Mouse (Mus musculus) retina, postnatal 7 days (tissue): ENCODE data around the gene Gm20388.

Source experiments
- DNase-seq: peaks from one replicate; pipeline ENCODE4 v3.0.0-alpha.2; 2012; ENCODE audit warnings: low read depth, low spot score

The Gm20388 gene

GRCm38 (mm10) chr8:124274441-124275120 lies 4363.9 kb downstream of the Gm20388 start:
- no peak for DNase-seq

DNA sequence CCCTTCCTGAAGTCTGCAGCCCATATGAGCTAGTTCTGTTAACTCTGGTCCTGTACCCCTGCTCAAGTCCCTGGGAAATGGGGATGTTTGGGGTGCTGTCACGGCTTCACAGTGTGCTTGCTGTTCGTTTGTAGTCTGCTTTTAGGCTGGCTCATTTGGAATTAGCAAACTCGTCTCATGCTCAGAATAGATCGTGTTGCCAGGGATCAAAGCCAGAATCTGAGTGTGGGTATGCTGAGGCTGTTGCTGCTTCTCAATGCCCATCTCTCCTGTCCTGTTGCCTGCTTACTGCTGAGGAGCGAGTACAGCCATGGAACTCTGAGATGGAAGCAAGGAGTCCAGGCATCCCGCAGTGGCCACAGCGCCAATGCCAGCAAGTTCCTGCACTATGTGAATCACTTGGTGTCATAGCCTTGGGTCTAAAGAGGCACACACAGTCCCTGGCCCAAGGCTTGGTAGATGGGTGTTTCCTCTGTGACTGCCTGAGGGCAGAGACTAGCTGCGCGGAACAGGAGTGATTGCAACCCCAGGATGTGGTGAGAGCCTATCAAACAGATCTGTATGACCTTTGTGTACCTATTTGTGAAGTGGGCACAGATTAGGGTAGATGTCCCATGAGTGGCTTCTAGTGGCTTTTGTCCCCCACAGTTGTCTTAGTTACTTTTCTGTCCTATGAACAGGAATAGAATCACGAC lies 4364.9 kb downstream of the Gm20388 start:
- DNase-seq = no peak

DNA sequence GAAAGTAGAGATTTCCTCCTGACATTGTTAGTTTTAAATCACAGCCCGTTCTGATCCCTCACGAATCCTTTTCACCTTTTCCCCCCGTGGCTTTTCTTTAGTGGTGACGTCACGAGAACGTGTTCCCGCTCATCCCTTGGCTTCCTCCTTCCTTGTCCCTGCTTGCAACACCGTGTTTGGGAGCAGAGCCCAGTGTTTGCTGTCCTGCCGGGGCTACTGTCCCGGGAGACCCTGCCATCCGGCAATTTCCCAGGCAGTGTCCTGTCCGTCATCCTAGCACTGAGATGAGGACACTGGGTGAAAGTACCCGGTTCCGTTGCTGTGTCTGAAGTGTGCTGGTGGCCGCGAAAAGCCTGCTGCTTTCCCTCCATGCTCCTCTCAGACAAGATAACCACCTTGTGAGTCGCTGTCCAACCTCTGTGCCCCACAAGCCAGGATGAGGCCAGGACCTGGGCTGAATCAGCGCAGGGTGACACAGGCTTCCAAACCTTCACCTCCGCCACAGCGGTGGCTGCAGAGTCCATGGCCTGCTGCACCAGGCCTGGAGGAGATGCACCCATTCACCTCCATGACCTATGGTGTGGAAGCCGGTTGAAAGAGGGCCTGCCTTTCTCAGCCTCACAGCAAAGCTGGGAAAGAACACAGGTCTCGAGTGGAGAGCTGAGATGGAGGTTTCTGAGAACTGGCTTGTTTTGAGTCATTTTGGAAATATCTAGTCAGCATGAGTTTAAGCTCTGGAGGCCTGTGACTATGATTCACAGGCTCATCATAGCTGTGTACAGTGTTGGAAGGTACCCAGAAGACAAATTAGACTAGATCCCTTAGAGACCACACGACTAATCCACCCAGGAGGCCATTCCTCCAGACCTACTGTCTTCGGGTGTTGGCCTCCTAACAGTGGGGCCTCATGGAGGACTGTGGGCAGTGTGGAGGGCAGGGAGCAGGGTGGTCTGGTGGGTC lies 4367.6 kb downstream of the Gm20388 start:
- no peak for DNase-seq

GRCm38 (mm10) chr8:124278956-124279689 lies 4368.5 kb downstream of the Gm20388 start:
- no peak for DNase-seq

GRCm38 (mm10) chr8:124279690-124279985 lies 4369.0 kb downstream of the Gm20388 start:
- no peak for DNase-seq

- DNase-seq = no peak
Observed at GRCm38 (mm10) chr8:124281700-124282541, 4371.3 kb downstream of the Gm20388 start.

- no peak for DNase-seq
Observed at GRCm38 (mm10) chr8:124282878-124283630, 4372.4 kb downstream of the Gm20388 start.

DNA sequence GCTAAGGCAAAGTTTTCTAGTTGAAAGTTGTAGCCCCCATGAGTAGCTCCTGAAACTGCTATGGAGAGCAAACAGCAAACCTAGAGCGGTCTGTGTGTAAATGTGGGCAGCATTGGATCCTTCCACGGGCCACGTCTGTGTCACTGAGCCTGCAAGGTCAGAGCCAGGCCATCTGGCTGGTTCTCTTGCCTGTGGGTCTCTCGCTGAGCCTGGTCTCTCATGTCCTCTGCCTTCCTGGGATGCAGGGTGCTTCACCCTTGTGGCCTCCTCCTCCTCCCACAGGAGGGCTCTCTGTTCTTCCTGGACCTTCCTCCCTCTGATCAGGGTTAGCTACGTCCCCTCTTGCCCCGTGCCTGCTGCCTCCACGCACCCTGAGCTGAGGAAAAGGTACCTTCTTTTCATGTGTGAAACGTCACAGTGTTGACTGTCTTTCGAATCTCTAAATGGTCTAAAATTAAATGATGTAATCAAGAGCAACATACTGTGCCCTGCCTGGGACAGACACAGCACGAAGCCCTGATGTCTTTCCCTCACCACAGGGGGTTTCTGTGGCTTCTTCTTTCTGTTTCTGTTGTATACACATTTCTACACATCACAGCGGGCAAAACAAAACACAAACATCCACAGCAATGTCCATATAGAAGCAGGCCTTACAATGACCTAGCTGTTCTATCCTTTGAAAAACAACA lies 4373.1 kb downstream of the Gm20388 start:
- DNase-seq = no peak

GRCm38 (mm10) chr8:124284333-124284711 lies 4373.7 kb downstream of the Gm20388 start:
- no peak for DNase-seq

- no peak for DNase-seq
Observed at GRCm38 (mm10) chr8:124284984-124285576, 4374.4 kb downstream of the Gm20388 start.

- no peak for DNase-seq
Observed at GRCm38 (mm10) chr8:124286461-124287124, 4376.0 kb downstream of the Gm20388 start.

DNA sequence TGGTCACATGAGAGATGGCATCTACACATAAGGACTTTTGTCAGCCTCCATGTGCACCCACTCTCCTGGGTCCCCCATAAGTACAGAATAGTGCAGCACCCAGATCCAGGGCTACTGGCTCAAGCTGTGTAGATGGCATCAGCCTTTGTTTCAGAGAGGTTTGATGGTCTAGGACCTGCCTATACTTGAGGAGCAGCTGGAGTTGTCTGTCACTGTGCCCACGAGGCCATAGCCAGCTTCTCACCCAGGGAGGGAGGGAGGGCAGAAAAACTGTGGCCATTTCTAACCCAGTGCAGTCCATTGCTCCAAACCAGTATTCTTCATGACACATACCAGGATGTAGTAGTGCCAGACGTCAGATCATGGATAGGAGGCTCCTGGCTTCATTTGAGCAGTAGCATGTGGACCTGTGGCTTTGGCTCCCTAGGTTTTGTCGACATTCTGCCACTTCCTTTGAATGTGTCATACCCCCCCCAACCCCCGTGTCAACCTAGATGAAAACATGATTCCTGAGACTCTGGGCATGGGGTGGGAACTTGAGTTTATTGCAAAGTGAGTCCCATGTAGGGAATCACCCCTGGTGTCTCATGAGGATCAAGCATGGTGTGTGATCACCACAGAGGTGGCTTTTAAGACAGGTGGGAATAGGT lies 4377.7 kb downstream of the Gm20388 start:
- DNase-seq = no peak

GRCm38 (mm10) chr8:124289481-124290050 lies 4378.9 kb downstream of the Gm20388 start:
- no peak for DNase-seq

DNA sequence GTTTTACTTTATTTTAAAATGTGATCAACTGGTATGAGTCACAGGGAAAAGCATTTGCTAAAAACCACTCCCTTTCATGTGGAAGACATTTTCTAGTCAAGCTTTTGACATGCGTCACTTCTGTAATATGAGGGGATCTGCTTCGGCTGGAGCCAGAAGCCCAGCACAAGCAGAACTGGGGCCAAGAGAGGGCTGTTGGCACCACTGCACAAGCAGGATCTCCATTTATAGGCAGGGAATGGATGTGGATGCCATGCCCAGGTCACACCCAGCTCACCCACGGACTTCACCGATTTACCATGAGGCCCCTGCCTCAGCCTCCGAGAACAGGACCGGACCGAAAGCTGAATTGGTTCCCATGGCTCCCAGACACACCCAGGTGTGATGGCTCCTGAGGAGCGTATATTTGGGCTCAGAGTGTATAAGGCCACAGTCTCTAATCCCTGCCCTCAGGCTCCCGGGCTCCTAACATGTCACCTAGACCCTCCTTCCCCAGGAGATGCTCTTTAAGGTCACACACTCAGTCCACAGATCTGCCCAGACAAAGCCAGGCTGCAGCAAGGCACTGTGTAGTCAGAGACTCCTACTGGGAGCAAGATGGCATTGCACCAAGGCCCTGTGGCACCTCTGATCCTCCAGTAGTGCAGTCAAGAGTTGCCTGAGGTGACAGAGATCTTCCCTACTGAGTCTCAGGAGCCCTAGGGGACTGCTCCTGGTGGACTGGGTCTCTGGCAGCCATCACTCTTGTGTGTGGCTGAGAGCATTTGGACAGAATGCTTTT lies 4380.5 kb downstream of the Gm20388 start:
- no peak for DNase-seq

GRCm38 (mm10) chr8:124291693-124292092 lies 4381.1 kb downstream of the Gm20388 start:
- no peak for DNase-seq

GRCm38 (mm10) chr8:124292965-124293364 lies 4382.3 kb downstream of the Gm20388 start:
- no peak for DNase-seq

- DNase-seq = no peak
Observed at GRCm38 (mm10) chr8:124294425-124294824, 4383.8 kb downstream of the Gm20388 start.
